Mouse (Mus musculus) hindbrain, embryonic 15.5 days (tissue): ENCODE data around the gene Gm47996. TPM values are rescaled to one million over a fixed set of nuclear protein-coding genes. Genes with fewer than 3 reads are reported as not detected.

Experiments
- ATAC-seq: fragments of 200-750 bp; cut with Nextera tagmentation; 2 replicates; pipeline ENCODE4 v1.8.0; 2017; ENCODE audit warnings: low read depth, moderate number of reproducible peaks, moderate TSS enrichment; ENCODE audit not compliant: low FRiP score
- H3K27ac ChIP-seq: fragments of 300-500 bp; sonication (generic); replicated peaks from 2 replicates; pipeline ENCODE4 v1.5.1; 2015; ENCODE audit warnings: mild to moderate bottlenecking, inconsistent platforms
- H3K27me3 ChIP-seq: fragments of 300-500 bp; sonication (generic); 2 replicates; pipeline ENCODE4 v1.6.1; 2015; ENCODE audit warnings: control low read depth, inconsistent platforms
- H3K36me3 ChIP-seq: fragments of 300-500 bp; sonication (generic); 2 replicates; pipeline ENCODE4 v1.6.1; 2015; ENCODE audit warnings: control low read depth, inconsistent platforms
- H3K4me1 ChIP-seq: fragments of 300-500 bp; sonication (generic); replicated peaks from 2 replicates; pipeline ENCODE4 v1.6.1; 2015; ENCODE audit warnings: control low read depth, inconsistent platforms
- H3K4me2 ChIP-seq: fragments of 300-500 bp; sonication (generic); 2 replicates; pipeline ENCODE4 v1.6.1; 2015; ENCODE audit warnings: moderate library complexity, mild to moderate bottlenecking, inconsistent platforms
- H3K4me3 ChIP-seq: fragments of 300-500 bp; sonication (generic); 2 replicates; pipeline ENCODE4 v1.5.1; 2015; ENCODE audit warnings: mild to moderate bottlenecking, inconsistent platforms
- H3K9ac ChIP-seq: fragments of 300-500 bp; sonication (generic); 2 replicates; pipeline ENCODE4 v1.6.1; 2015; ENCODE audit warnings: inconsistent platforms
- H3K9me3 ChIP-seq: fragments of 300-500 bp; sonication (generic); 2 replicates; pipeline ENCODE4 v1.6.1; 2016; ENCODE audit warnings: control low read depth, inconsistent platforms
- WGBS: fragments of 180-500 bp; shearing (Covaris S2); methylation state at CpG from one replicate; pipeline ENCODE4 v1.1.7; 2015; 5-methylcytosine and 5-hydroxymethylcytosine counted together
- polyA plus RNA-seq: library from polyadenylated mRNA; unstranded; fragments of >200 nt; fragmentation: Nextera tagmentation; extraction: Ambion mirVana; gene quantifications from 2 replicates; pipeline ENCODE4 v1.2.1, GENCODE M21; 2015

Gene Gm47996
- polyA plus RNA-seq, 1 experiment from 2014 or later, result not detected

DNA sequence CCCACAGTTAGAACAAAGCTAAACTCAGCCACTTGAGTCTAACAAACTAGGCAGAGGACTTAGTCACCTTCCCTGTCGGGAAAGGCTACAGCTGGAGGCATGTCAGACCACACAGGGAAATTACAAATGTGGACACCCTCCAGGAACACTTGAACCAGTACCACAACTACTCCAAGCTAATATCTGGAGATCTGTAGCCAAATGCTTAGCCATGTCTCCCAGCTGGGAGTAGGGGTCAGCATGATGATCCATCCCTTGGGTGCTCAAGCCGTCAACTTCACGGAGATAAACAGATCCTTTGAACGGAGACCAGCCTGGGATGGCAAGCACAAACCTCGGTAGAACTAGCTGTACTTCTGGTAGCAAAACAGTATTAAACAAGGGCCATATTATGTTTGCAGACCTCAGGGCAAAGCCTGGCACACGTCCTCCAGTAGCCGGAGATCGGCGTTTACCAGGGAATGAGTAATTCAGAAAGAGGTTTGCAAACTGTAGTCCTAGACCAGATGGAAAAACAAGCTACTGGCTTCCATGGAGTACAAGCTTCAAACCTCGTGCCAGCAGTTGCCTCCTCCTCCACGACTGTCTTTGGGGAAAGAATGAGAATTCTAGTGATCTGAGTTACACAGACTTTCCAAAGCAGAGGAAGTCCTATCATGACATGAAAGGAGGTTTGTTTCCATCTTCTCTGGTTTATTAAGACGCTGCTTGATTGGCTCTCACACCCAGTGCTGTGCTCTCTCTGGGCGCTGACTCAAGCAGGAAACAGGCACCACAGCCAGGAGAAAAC is 26.4 kb downstream of the Gm47996 start:
- Histone ChIP-seq H3K9ac (no peak overlapping the region), H3K4me3 (no peak overlapping the region), H3K27me3 (no peaks in the 10 kb centered on the region), H3K36me3 (no peaks in the 10 kb centered on the region), H3K27ac (no peak overlapping the region), H3K4me1 (no peaks in the 10 kb centered on the region), H3K4me2 (no peak overlapping the region), H3K9me3 (no peaks in the 10 kb centered on the region)
- 80% methylated on average over 13 of the region's 13 CpGs for WGBS
- ATAC-seq, result no peak

DNA sequence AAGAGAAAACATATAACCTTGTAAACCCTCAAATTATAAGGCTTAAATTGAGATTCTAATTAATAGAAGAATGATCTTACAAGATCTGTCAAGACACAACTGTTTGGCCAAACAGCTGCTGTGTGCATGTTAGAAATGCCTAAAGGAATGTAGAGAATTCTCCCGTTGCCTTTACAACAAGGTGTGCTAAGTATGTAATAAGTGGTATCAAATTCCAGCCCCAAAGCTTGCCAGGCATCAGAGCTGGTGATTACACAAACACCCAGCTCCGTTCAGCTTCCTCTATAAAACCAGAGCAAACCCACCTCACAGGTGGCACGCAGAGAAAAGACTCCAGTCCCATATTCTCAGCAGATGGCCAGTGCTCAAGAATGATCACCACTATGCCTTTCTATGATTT is 27.8 kb downstream of the Gm47996 start:
- H3K9ac ChIP-seq, result no peak overlapping the region
- H3K27me3 ChIP-seq, result no peaks in the 10 kb centered on the region
- no peak for ATAC-seq
- 90% methylated on average over 3 of the region's 3 CpGs for whole genome bisulfite sequencing
- no peaks in the 10 kb centered on the region for H3K4me1 ChIP-seq
- H3K4me3 ChIP-seq, result no peak overlapping the region
- no peak overlapping the region for H3K4me2 ChIP-seq
- H3K36me3 ChIP-seq, result no peaks in the 10 kb centered on the region
- no peaks in the 10 kb centered on the region for H3K9me3 ChIP-seq
- H3K27ac ChIP-seq, result no peak overlapping the region

DNA sequence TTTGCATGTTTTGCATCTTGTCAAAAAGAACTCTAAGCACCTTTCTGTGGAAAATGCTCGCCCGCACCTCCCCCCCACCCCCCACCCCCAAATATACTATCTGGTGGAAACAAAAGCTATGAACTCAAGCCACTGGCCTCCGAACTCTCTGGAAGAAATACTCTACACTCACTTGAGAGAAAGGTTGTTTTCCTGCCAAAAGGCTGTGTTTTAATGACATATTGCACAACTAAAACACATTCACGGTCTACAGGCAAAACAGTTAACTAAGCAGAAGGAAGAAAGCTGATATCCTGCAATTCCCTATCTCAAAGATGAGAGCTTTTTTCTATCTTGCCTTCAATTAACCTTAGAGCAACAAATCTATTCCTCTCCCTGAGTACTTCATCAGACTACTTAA is 33.4 kb downstream of the Gm47996 start:
- Histone ChIP-seq H3K27me3 (no peaks in the 10 kb centered on the region), H3K36me3 (no peaks in the 10 kb centered on the region), H3K4me2 (no peak overlapping the region), H3K9me3 (no peaks in the 10 kb centered on the region), H3K4me3 (no peak overlapping the region), H3K9ac (no peak overlapping the region), H3K4me1 (no peaks in the 10 kb centered on the region), H3K27ac (no peak overlapping the region)
- 93% methylated on average over 4 of the region's 4 CpGs for WGBS
- no peak for ATAC-seq

DNA sequence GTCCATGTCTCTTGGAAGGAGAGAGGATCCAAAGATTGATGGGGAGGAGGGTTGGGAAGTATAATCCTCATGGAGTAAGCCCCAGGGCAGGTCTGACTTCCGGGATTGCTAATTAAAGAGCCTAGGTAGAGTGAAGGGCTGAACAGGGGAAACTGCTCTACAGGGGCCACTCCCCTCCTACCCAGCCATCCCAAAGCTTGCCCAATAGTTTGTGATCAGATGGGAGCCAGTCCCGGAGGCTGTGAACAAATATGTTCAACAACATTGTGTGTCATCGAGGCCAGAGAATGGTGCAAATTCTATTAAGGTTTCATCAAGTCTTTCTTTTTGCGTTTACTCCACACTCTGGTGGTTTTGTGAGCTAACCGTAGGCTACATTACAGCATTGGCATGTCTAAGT is 34.1 kb downstream of the Gm47996 start:
- H3K36me3 ChIP-seq, result no peaks in the 10 kb centered on the region
- H3K9ac ChIP-seq, result no peak overlapping the region
- no peak overlapping the region for H3K4me2 ChIP-seq
- WGBS, result 92% methylated on average over 5 of the region's 5 CpGs
- no peaks in the 10 kb centered on the region for H3K9me3 ChIP-seq
- no peak overlapping the region for H3K27ac ChIP-seq
- H3K4me3 ChIP-seq, result no peak overlapping the region
- no peaks in the 10 kb centered on the region for H3K27me3 ChIP-seq
- ATAC-seq, result no peak
- no peaks in the 10 kb centered on the region for H3K4me1 ChIP-seq

DNA sequence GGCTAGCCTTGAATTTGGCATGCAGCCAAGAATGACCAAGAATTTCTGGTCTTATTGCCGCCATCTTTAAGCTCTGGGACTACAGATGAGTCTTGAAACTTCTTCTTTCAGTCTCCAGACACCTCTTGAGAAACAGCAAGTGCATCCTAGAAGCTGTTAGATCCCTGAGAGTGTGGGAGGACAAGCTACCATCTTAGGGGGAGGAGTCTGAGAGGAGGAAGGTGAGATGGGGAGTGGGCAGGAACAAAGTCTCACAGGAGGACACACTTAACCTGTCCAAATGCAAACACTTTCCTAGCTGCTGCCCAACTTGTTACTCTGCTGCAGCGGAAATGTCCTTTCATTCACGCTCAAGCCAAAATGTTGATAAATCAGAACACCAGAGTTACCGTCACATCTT is 34.8 kb downstream of the Gm47996 start:
- Histone ChIP-seq H3K27me3 (no peaks in the 10 kb centered on the region), H3K36me3 (no peaks in the 10 kb centered on the region), H3K4me1 (no peaks in the 10 kb centered on the region), H3K27ac (no peak overlapping the region), H3K4me3 (no peak overlapping the region), H3K4me2 (no peak overlapping the region), H3K9me3 (no peaks in the 10 kb centered on the region), H3K9ac (no peak overlapping the region)
- ATAC-seq, result no peak
- WGBS, result 95% methylated on average over 4 of the region's 4 CpGs

DNA sequence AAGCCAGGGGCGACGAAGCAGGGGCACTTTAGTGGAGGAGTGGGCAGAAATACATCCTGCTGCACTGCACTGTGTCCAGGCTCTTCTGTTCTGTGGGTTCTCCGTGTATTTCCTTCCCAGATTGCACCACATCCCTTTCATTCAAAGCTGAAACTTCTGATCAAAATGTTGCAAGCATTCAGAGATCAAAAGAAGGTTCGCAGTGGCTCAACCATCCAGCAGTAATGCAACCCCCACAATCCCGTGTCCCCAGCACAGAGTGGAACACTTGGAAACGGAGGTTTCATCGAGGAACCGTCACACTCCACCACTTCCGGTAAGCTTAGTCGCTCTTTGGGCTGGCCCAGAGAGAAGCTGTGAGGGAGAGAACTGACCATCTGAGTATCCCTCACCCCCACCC is 35.2 kb downstream of the Gm47996 start:
- H3K9me3 ChIP-seq, result no peaks in the 10 kb centered on the region

DNA sequence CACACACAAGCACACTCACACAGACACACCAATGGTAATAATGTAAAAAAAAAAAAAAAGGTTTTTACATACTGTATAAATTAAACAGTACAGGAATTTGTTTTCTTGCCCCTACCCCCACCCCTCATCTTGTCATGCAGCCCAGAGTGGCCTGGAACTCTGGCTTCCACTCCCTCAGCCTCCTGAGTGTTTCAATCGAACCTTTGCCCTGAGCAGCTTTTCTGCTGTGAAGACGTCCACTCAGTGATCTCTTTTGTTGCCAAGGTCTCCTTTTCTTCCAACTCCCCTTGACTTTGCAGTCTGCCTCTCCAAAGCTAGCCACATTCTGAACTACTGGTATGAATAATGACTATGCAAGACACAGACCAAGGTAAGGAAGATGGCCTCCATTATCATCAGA is 35.9 kb downstream of the Gm47996 start:
- Histone ChIP-seq H3K4me3 (no peak overlapping the region), H3K9me3 (no peaks in the 10 kb centered on the region), H3K27ac (no peak overlapping the region), H3K4me2 (no peak overlapping the region), H3K9ac (no peak overlapping the region), H3K27me3 (no peaks in the 10 kb centered on the region), H3K36me3 (no peaks in the 10 kb centered on the region), H3K4me1 (no peaks in the 10 kb centered on the region; the same call in 1 of the 2 replicates)
- ATAC-seq, result no peak
- WGBS, result 63% methylated on average over 2 of the region's 2 CpGs

More for the DNA sequence above, 35.2 kb downstream of the Gm47996 start:
- no peak overlapping the region for H3K9ac ChIP-seq
- H3K27ac ChIP-seq, result no peak overlapping the region
- H3K4me3 ChIP-seq, result no peak overlapping the region
- WGBS, result 91% methylated on average over 10 of the region's 10 CpGs
- H3K4me2 ChIP-seq, result no peak overlapping the region
- no peaks in the 10 kb centered on the region for H3K4me1 ChIP-seq
- no peak for ATAC-seq
- no peaks in the 10 kb centered on the region for H3K36me3 ChIP-seq
- no peaks in the 10 kb centered on the region for H3K27me3 ChIP-seq

DNA sequence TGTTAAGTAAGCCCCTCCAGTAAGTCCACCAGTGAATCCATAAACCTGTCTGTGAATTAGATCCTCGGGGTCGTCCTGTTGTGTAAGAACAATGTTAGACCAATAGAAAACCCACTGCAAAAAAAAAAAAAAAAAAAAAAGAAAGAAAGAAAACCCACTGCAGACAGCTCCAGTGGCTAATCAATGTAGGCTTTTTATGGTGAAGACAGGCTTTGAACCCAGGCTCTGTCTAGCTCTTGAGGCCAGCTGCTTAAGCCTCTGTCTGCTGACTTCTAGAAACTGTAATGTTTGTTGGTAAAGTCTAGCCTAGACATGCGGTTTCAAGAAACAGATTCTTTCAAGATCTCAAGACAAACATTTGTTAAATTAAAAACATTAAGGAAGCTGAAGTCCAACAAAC is 40.2 kb downstream of the Gm47996 start:
- no peaks in the 10 kb centered on the region for H3K27me3 ChIP-seq
- ATAC-seq, result no peak

DNA sequence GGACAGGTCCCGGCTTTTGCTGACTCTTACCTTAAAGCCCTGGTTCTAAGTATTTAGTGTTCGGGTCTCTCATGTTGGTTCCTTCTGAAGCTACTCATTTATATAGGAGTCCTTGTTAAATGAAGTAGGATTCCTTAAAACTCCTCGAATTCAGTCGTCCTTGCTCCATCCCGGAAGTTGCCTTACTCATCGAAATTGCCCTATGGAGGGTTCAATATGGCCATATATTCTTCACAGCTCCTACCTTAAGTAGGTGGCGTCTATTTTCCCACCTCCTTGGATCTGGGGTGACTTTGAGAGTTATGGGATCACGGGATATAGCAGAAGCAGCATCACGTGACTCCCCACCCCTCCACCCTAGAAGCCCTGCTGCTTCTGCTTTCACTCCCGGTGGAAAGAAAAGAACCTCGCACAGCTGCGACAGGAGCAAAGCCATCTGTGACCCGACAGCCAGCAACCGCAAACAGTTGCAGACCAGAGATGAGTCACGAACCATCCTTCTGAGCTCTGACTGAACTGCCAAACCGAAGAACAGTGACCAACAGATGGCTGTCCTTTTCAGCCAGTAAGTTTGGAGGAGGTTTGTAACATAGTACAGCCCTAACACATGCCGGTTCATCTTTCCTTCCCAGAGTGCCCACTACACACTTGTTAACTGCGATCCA is 40.7 kb downstream of the Gm47996 start:
- Histone ChIP-seq H3K27ac (no peak overlapping the region), H3K4me1 (no peaks in the 10 kb centered on the region; the same call in 1 of the 2 replicates), H3K36me3 (no peaks in the 10 kb centered on the region), H3K9ac (no peak overlapping the region), H3K4me3 (no peak overlapping the region), H3K9me3 (no peaks in the 10 kb centered on the region), H3K4me2 (peak overlapping the region; percentile 30), H3K27me3 (no peaks in the 10 kb centered on the region)
- WGBS, result 46% methylated on average over 18 of the region's 18 CpGs
- ATAC-seq, result peak; percentile 56; the same call in 1 of the 2 replicates

More for the DNA sequence above, 40.2 kb downstream of the Gm47996 start:
- Histone ChIP-seq H3K9ac (no peak overlapping the region), H3K4me1 (no peaks in the 10 kb centered on the region; the same call in 1 of the 2 replicates), H3K9me3 (no peaks in the 10 kb centered on the region), H3K4me3 (no peak overlapping the region), H3K4me2 (no peak overlapping the region), H3K36me3 (no peaks in the 10 kb centered on the region), H3K27ac (no peak overlapping the region)
- WGBS, result 88% methylated on average over 3 of the region's 3 CpGs

DNA sequence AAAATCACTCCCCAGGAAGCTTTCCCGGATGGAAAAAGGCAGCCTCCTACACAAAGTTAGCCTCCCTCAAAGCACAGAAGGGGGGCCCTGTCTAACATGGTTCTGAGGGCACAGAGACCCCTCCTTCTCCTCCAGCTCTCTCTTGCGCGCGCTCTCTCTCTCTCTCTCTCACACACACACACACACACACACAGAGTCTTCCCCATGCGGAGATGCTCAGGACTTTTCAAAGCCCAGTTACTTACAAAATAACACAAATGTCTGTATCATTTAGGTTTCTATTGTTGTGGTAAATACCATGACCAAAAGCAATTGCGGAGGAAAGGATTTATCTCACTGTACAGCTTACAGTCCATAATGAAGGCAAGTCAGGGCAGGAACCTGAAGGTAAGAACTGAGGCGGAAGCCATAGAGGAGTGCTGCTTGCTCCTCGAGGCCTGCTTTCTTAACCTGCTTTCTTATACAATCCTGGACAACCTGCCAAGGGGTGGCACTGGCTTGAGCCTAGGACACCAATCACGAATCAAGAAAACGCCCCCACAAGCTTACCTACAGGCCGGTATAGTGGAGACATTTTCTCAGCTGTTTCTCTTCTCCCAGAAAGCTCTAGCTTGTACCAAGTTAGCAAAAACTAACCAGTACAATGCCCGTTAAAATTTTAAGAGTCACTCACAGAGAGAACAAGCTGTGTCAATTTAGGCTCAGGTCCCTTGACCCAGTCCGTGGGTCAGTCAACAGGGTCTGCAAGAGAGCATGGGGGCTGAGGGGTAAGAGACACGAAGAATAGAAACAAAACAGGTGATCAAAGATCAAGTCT is 41.5 kb downstream of the Gm47996 start:
- H3K9me3 ChIP-seq, result no peaks in the 10 kb centered on the region
- ATAC-seq, result peak; percentile 19; the same call in 1 of the 2 replicates
- WGBS, result 72% methylated on average over 14 of the region's 14 CpGs
- no peak overlapping the region for H3K27ac ChIP-seq
- H3K9ac ChIP-seq, result no peak overlapping the region
- no peak overlapping the region for H3K4me3 ChIP-seq
- no peaks in the 10 kb centered on the region for H3K36me3 ChIP-seq
- H3K27me3 ChIP-seq, result no peaks in the 10 kb centered on the region
- H3K4me1 ChIP-seq, result no peaks in the 10 kb centered on the region; the same call in 1 of the 2 replicates
- H3K4me2 ChIP-seq, result peak overlapping the region; percentile 30; the same call in 1 of the 2 replicates

DNA sequence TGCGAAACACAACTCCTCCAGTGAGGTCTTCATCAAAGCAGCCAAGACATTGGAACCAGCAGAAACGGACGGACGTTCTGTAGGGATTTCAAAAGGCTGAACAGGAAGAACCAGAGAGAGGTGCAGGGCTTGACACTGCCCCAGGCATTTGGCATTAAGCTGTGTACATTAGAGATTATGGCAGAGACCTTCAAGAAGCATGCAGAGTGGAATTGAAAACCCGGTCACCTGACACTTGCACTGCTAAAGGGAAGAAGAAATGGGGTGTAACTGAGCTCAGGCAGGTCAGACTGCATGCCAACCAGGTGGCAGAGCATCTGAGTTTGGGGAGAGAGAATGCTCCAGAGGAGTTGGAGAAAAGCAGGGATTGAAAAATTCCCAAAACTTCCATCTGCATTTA is 45.5 kb downstream of the Gm47996 start:
- H3K9ac ChIP-seq, result no peak overlapping the region
- no peak for ATAC-seq
- WGBS, result 90% methylated on average over 5 of the region's 5 CpGs

More for the DNA sequence above, 45.5 kb downstream of the Gm47996 start:
- Histone ChIP-seq H3K27ac (no peak overlapping the region), H3K9me3 (no peaks in the 10 kb centered on the region), H3K4me3 (no peak overlapping the region), H3K4me2 (no peak overlapping the region), H3K36me3 (no peaks in the 10 kb centered on the region), H3K27me3 (no peaks in the 10 kb centered on the region), H3K4me1 (no peaks in the 10 kb centered on the region; the same call in 1 of the 2 replicates)
